Mouse (Mus musculus): ENCODE data around the gene Pdhx.

Gene Pdhx

DNA sequence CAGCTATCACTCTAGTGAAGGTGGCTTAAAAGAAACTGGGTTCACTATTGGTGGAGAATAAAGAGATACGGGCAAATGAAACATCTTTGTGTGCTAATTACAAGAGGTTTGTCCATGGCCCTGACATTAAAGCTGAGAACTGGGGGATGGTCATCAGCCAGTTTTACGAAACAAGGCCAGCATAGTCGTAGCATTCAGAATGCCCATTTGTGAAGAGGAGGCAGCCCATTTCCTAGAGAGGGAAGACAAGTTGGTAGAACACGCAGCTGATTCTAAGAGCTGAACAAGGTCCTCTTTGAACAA, 85.7 kb downstream of the Pdhx start:
- no peak for DNase-seq (ENCODE audit: low read depth)

DNA sequence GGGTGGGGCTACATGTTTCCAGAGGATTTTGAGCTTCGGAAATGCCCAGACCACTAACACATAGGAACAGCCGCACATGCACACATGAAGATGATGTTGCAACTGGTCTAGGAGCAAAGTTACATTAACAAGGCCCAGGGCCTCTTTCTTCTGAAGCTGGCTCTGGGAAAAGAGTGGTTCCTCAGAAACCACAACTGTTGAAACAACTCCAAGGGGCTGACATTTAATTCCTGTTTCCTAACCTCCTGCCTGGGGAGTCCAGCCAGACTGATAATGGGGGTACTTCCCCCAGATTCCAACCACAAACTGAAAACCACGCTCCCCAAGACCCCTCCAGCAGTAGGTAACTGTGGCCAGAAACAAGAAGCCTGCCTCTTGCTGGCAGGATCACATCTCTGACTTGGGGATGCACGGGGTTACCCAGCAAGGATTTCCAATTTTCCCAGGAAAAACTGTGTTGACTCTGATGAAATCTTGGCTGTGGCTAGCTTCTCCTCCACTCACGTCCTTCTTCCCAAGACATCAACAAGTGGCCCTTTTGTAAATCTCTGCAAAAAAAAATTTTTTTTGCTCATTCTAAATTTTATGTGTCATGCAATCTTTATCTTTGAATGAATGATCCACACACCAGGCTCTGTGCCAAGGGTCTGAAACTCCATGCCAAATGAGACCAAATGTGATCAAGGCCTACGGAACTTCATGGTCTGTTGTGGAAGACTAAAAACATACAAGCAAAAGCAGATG, 86.2 kb downstream of the Pdhx start:
- DNase-seq (ENCODE audit: low read depth): peak; percentile 93

GRCm38 (mm10) chr2:102986424-102986823, 86.9 kb downstream of the Pdhx start:
- DNase-seq (ENCODE audit: low read depth): peak; percentile 88

GRCm38 (mm10) chr2:102982822-102983221, 90.5 kb downstream of the Pdhx start:
- no peak for DNase-seq (ENCODE audit: low read depth)

DNA sequence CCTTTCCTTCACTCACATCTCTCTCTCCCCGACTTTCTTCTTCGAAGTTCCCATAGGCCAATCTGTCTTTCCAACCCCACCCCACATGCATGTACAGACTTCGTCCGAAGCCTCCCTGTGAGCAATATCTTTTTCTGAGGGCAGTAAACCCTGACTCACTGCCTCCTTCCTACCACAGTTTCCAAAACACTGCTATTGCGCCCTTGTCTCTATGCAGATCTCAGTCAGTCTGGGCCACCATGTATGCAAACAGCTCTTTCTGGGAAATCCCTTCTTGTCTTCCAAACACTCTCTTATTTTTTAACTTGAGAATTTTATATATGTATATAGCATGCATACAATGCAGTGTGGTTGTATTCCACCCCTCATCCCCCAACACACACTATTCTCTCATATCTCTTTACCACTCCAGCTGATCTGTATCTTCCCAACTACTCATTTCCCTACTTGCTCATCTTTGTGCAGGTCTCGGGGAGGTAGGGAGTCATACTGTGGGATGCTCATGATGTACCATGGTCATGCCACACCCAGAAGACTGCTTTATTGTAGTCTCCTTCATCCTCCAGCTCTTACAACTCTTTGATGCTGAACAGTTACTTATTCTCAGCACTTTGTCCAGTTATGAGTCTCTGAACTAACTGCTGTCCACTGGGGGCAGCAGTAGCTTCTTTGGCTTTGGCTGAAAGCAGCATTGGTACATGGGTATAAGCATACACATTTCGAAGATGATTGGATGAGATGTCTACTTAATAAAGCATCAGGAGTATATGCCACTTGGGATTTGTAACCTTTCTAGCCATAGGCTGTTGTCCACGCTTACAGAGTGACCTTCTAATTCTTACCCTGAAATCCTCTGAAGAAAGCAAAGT, 91.6 kb downstream of the Pdhx start:
- DNase-seq (ENCODE audit: low read depth): peak; percentile 83

DNA sequence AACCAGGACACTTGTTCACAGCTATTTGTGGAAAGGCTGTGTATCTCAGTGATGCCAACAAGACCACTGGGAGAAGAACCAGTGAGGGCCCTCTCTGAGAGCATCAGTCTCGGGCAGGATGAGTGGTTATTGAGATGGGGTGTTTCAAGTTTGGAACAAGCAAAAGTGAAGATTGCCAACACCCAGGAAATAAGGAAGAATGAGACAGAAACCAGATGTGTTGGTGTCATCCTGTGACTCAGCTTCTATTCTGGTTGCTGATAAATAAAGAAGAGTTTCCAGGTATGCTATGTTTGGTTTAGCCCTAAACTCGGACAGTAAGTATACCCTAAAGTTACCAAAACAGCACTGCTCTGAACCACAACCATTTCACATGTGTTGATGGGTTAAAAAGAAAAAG, 92.4 kb downstream of the Pdhx start:
- no peak for DNase-seq (ENCODE audit: low read depth)

- DNase-seq (ENCODE audit: low read depth): no peak
These were observed 93.8 kb downstream of the Pdhx start for GRCm38 (mm10) chr2:102979519-102979918.

- DNase-seq (ENCODE audit: low read depth): peak; percentile 32
These were observed 94.2 kb downstream of the Pdhx start for GRCm38 (mm10) chr2:102979112-102979511.

GRCm38 (mm10) chr2:102975358-102975945, 97.9 kb downstream of the Pdhx start:
- peak; percentile 73 for DNase-seq (ENCODE audit: low read depth)

- DNase-seq (ENCODE audit: low read depth): no peak
These were observed 100.2 kb downstream of the Pdhx start for GRCm38 (mm10) chr2:102973115-102973514.

- peak; percentile 37 for DNase-seq (ENCODE audit: low read depth)
These were observed 100.7 kb downstream of the Pdhx start for GRCm38 (mm10) chr2:102972575-102972974.

- DNase-seq (ENCODE audit: low read depth): no peak
These were observed 101.4 kb downstream of the Pdhx start for GRCm38 (mm10) chr2:102971951-102972350.
